Comparison of ENCODE assay signal across 9 mouse cellular contexts in the genomic region with DNA sequence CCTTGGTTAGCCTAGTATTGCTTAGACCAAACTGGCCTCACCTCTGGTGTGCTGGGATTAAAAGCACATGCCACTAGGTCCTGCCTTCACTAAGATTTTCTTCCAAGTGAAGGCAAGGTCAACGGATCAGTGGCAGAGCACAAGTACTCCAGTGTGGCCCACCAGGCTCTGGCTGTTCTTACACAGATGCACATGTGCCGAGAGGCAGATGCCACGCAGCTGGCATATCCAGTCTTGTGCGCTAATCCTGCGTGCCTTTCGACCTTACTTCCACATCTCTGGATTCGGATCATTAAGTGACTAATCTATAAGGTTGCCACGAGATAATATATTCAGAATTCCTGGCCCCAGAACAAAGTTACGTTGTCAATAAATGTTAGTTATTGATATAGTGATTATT. TPM values are rescaled to one million over a fixed set of nuclear protein-coding genes. Genes with fewer than 3 reads are reported as not detected.
A peak's percentile ranks its signal among the peaks of the same experiment; 100 is the strongest.
DNase-seq lines count a peak whose midpoint lies in the region; ATAC-seq and TF ChIP-seq lines count a peak whose summit lies in the region.
"Had no signal": no experiment of that assay in that cellular context is flagged by ENCODE, and none has a peak within 500 bp of the region (broad histone marks: within the 10 kb centered on the region; RNA-seq: fewer than 3 reads in every experiment).

No protein-coding gene starts in this region.

- no peak for DNase-seq in layer of hippocampus, adult 2 months (ENCODE audit: low spot score in 2 of 2)
- no peak for DNase-seq in layer of hippocampus, postnatal 25 days (ENCODE audit: extremely low spot score in 1 of 2, low spot score in 1 of 2)
- DNase-seq in embryo, embryonic 9.5 days (ENCODE audit: extremely low spot score), result peak; percentile 11
- DNase-seq in urinary bladder, postnatal 25 days (ENCODE audit: low spot score), result no peak
- no peak for DNase-seq in layer of hippocampus, postnatal 10 days (ENCODE audit: low spot score in 2 of 2)

- H3K27me3 ChIP-seq in intestine, postnatal 0 days (replicated peaks; ENCODE audit: control insufficient read depth, insufficient read depth, low read length), result no peaks in the 10 kb centered on the region
- H3K27me3 ChIP-seq in neural tube, embryonic 15.5 days (replicated peaks), result no peaks in the 10 kb centered on the region

- TF ChIP-seq CTCF in layer of hippocampus, adult 2 months (conservative IDR thresholded peaks at IDR 0.05), result no peak
- no peak for TF ChIP-seq CTCF in intestine, postnatal 0 days (IDR thresholded peaks at IDR 0.05; ENCODE audit: low read depth)

- ATAC-seq in intestine, postnatal 0 days, result no peak
- ATAC-seq in neural tube, embryonic 15.5 days (ENCODE audit: low FRiP score), result no peak
- no peak for ATAC-seq in megakaryocyte progenitor cell, adult 5-6 weeks (replicated peaks; ENCODE audit: poor library complexity)

- H3K4me2 ChIP-seq in intestine, postnatal 0 days (replicated peaks; ENCODE audit: low read depth), result peak overlapping the region; percentile 92
- H3K4me2 ChIP-seq in neural tube, embryonic 15.5 days, result peak overlapping the region; percentile 89

- WGBS in intestine, postnatal 0 days, result 24% methylated on average over 9 of the region's 9 CpGs
- 28% methylated on average over 9 of the region's 9 CpGs for WGBS in neural tube, embryonic 15.5 days

- H3K4me3 ChIP-seq in layer of hippocampus, adult 2 months, result peak overlapping the region; percentile 73
- peak overlapping the region; percentile 71 for H3K4me3 ChIP-seq in intestine, postnatal 0 days (ENCODE audit: low read depth, low read length)
- peak overlapping the region; percentile 73 for H3K4me3 ChIP-seq in neural tube, embryonic 15.5 days (replicated peaks)

- H3K4me1 ChIP-seq in intestine, postnatal 0 days (replicated peaks; ENCODE audit: control insufficient read depth, insufficient read depth, low read length), result peaks cover 7% of the 10 kb centered on the region
- peaks cover 18% of the 10 kb centered on the region for H3K4me1 ChIP-seq in neural tube, embryonic 15.5 days

- H3K36me3 ChIP-seq in intestine, postnatal 0 days (ENCODE audit: control insufficient read depth, insufficient read depth), result no peaks in the 10 kb centered on the region
- H3K36me3 ChIP-seq in neural tube, embryonic 15.5 days, result no peaks in the 10 kb centered on the region

- H3K27ac ChIP-seq in layer of hippocampus, adult 2 months, result peak overlapping the region; percentile 91; the same call in 1 of the 2 replicates
- no peak overlapping the region for H3K27ac ChIP-seq in intestine, postnatal 0 days (ENCODE audit: low read depth, low read length)
- H3K27ac ChIP-seq in neural tube, embryonic 15.5 days (replicated peaks), result peak overlapping the region; percentile 95

- no peak overlapping the region for H3K9ac ChIP-seq in intestine, postnatal 0 days (ENCODE audit: low read depth, low read length)
- peak overlapping the region; percentile 83; the same call in 1 of the 2 replicates for H3K9ac ChIP-seq in neural tube, embryonic 15.5 days (replicated peaks)

- H3K9me3 ChIP-seq in intestine, postnatal 0 days (ENCODE audit: control insufficient read depth), result no peaks in the 10 kb centered on the region
- no peaks in the 10 kb centered on the region; the same call in 1 of the 2 replicates for H3K9me3 ChIP-seq in neural tube, embryonic 15.5 days (replicated peaks)

RNA-seq across cellular contexts. Expression of gene Slc46a1, which starts 0.4 kb away (rescaled TPM):
- 10 to 100 TPM; 11.7 to 12.3 TPM for total RNA-seq in layer of hippocampus, adult 2 months (2021)
- total RNA-seq in layer of hippocampus, postnatal 25 days (2021), result 10 to 100 TPM; 10.6 to 11.2 TPM
- 68.7 and 71.6 TPM in 2 replicates for polyA plus RNA-seq in intestine, postnatal 0 days (2015; fragmentation: Nextera tagmentation; extraction: Ambion mirVana)
- polyA plus RNA-seq in neural tube, embryonic 15.5 days (2015; fragmentation: Nextera tagmentation; extraction: Ambion mirVana), result 23.4 and 26.0 TPM in 2 replicates
- total RNA-seq in layer of hippocampus, postnatal 10 days (2021), result 10 to 100 TPM; 10.7 to 13.0 TPM
- total RNA-seq in megakaryocyte progenitor cell, adult 5-6 weeks (2015), result 2.4 and 2.7 TPM in 2 replicates
- 1.8 and 5.8 TPM in 2 replicates for total RNA-seq in megakaryocyte progenitor cell, adult 5-6 weeks (2017)

RNA-seq across cellular contexts. Expression of gene Sarm1, which starts 32.4 kb away (rescaled TPM):
- 10 to 100 TPM; 39.2 to 45.4 TPM for total RNA-seq in layer of hippocampus, adult 2 months (2021)
- total RNA-seq in layer of hippocampus, postnatal 25 days (2021), result 10 to 100 TPM; 39.5 to 40.8 TPM
- polyA plus RNA-seq in intestine, postnatal 0 days (2015; fragmentation: Nextera tagmentation; extraction: Ambion mirVana), result 0.94 and 1.0 TPM in 2 replicates
- 38.8 and 49.0 TPM in 2 replicates for polyA plus RNA-seq in neural tube, embryonic 15.5 days (2015; fragmentation: Nextera tagmentation; extraction: Ambion mirVana)
- total RNA-seq in layer of hippocampus, postnatal 10 days (2021), result 10 to 100 TPM; 55.9 to 59.0 TPM
- 0.17 and 0.24 TPM in 2 replicates for total RNA-seq in megakaryocyte progenitor cell, adult 5-6 weeks (2015)
- total RNA-seq in megakaryocyte progenitor cell, adult 5-6 weeks (2017), result 0.08 TPM in 1 of 2 replicates, not detected in the other

RNA-seq across cellular contexts. Expression of gene Vtn, which starts 33.8 kb away (rescaled TPM):
- 10 to 100 TPM; 59.6 to 69.2 TPM for total RNA-seq in layer of hippocampus, adult 2 months (2021)
- total RNA-seq in layer of hippocampus, postnatal 25 days (2021), result 10 to 100 TPM; 57.9 to 64.0 TPM
- 0.85 and 1.2 TPM in 2 replicates for polyA plus RNA-seq in intestine, postnatal 0 days (2015; fragmentation: Nextera tagmentation; extraction: Ambion mirVana)
- polyA plus RNA-seq in neural tube, embryonic 15.5 days (2015; fragmentation: Nextera tagmentation; extraction: Ambion mirVana), result 151 and 156 TPM in 2 replicates
- total RNA-seq in layer of hippocampus, postnatal 10 days (2021), result 10 to 100 TPM; 65.7 to 66.3 TPM
- total RNA-seq in megakaryocyte progenitor cell, adult 5-6 weeks (2015), result not detected in 2 replicates
- total RNA-seq in megakaryocyte progenitor cell, adult 5-6 weeks (2017), result not detected in 2 replicates

RNA-seq across cellular contexts. Expression of gene Sebox, which starts 38.1 kb away (rescaled TPM):
- 1 to 10 TPM; 4.5 to 4.7 TPM for total RNA-seq in layer of hippocampus, adult 2 months (2021)
- 1 to 10 TPM; 5.0 to 5.5 TPM for total RNA-seq in layer of hippocampus, postnatal 25 days (2021)
- polyA plus RNA-seq in intestine, postnatal 0 days (2015; fragmentation: Nextera tagmentation; extraction: Ambion mirVana), result not detected in 2 replicates
- polyA plus RNA-seq in neural tube, embryonic 15.5 days (2015; fragmentation: Nextera tagmentation; extraction: Ambion mirVana), result 0.12 TPM in 1 of 2 replicates, not detected in the other
- 1 to 10 TPM; 2.4 to 3.1 TPM for total RNA-seq in layer of hippocampus, postnatal 10 days (2021)
- total RNA-seq in megakaryocyte progenitor cell, adult 5-6 weeks (2015), result not detected in 2 replicates
- not detected in 2 replicates for total RNA-seq in megakaryocyte progenitor cell, adult 5-6 weeks (2017)

RNA-seq across cellular contexts. Expression of gene Slc13a2, which starts 43.1 kb away (rescaled TPM):
- not detected for total RNA-seq in layer of hippocampus, adult 2 months (2021)
- total RNA-seq in layer of hippocampus, postnatal 25 days (2021), result not detected
- 31.4 and 36.6 TPM in 2 replicates for polyA plus RNA-seq in intestine, postnatal 0 days (2015; fragmentation: Nextera tagmentation; extraction: Ambion mirVana)
- 0.42 TPM in 1 of 2 replicates, not detected in the other for polyA plus RNA-seq in neural tube, embryonic 15.5 days (2015; fragmentation: Nextera tagmentation; extraction: Ambion mirVana)
- total RNA-seq in layer of hippocampus, postnatal 10 days (2021), result not detected
- total RNA-seq in megakaryocyte progenitor cell, adult 5-6 weeks (2015), result 0.10 and 1.0 TPM in 2 replicates
- 0.04 and 0.44 TPM in 2 replicates for total RNA-seq in megakaryocyte progenitor cell, adult 5-6 weeks (2017)
- total RNA-seq: layer of hippocampus, adult 18-20 months had no signal

Comparison
In these comparisons a context has a peak if more than half of its experiments do, and no peak if none do; other contexts are left out.
1. RNA of gene Sarm1, which starts 32.4 kb away (total RNA-seq): 55.9 to 59.0 TPM in layer of hippocampus, postnatal 10 days, 39.2 to 45.4 TPM in layer of hippocampus, adult 2 months and 39.5 to 40.8 TPM in layer of hippocampus, postnatal 25 days; 0.08 to 0.24 TPM in megakaryocyte progenitor cell, adult 5-6 weeks; every median in the first group is over 10 times any median in the second.
2. RNA of gene Vtn, which starts 33.8 kb away (total RNA-seq): 59.6 to 69.2 TPM in layer of hippocampus, adult 2 months, 65.7 to 66.3 TPM in layer of hippocampus, postnatal 10 days and 57.9 to 64.0 TPM in layer of hippocampus, postnatal 25 days; not detected in megakaryocyte progenitor cell, adult 5-6 weeks; every median in the first group is over 10 times any median in the second.
3. Peak in every context shown above with its lines, with median percentiles within 50 percentile points of each other: H3K4me3 ChIP-seq.